In genomic region chr5:122314966-122315667, GRCm38 (mm10) we compare ENCODE assay signal across 7 mouse cellular contexts. TPM values are rescaled to one million over a fixed set of nuclear protein-coding genes. Genes with fewer than 3 reads are reported as not detected.
DNase-seq lines count a peak whose midpoint lies in the region; ATAC-seq and TF ChIP-seq lines count a peak whose summit lies in the region.

No protein-coding gene starts in this region.

- H3K79me2 ChIP-seq in MEL (ENCODE audit: control insufficient read depth, insufficient read depth, low read length, poor library complexity) (no peaks in the 10 kb centered on the region), macrophage (ENCODE audit: inconsistent target) (peaks cover 26% of the 10 kb centered on the region; the same call in 1 of the 2 replicates)

- TF ChIP-seq EP300 in MEL (IDR thresholded peaks at IDR 0.05; ENCODE audit: low read depth in 1 of 2, low read length in 2 of 2): peak in 1 of 2 experiments; percentile 29; a peak in 1 of 4 replicates

- no peaks in the 10 kb centered on the region for H3K9me3 ChIP-seq in MEL (replicated peaks; ENCODE audit: insufficient read depth, low read length)

- TF ChIP-seq RAD21 in MEL (IDR thresholded peaks at IDR 0.05; ENCODE audit: low read depth, low read length): no peak

- TF ChIP-seq CTCF in MEL (IDR thresholded peaks at IDR 0.05 in 2 of 3, conservative IDR thresholded peaks at IDR 0.05 in 1 of 3; ENCODE audit: control insufficient read depth in 1 of 3, insufficient read depth in 1 of 3, low read depth in 2 of 3, low read length in 3 of 3, poor library complexity in 1 of 3, severe bottlenecking in 1 of 3): no peak

- H3K27ac ChIP-seq in MEL (ENCODE audit: control insufficient read depth, low read depth, low read length): peak overlapping the region; percentile 37
- H3K27ac ChIP-seq in macrophage: peak overlapping the region; percentile 75

- peak; percentile 72 to 79 for ATAC-seq in hematopoietic stem cell, adult 5-6 weeks (replicated peaks in 1 of 2; ENCODE audit: insufficient read depth in 1 of 2, low FRiP score in 2 of 2, low TSS enrichment in 1 of 2, low read depth in 1 of 2, poor library complexity in 2 of 2, severe bottlenecking in 2 of 2)

- H3K36me3 ChIP-seq in MEL (ENCODE audit: control insufficient read depth in 1 of 2, insufficient read depth in 2 of 2, low read length in 2 of 2) (peaks cover 5 to 7% of the 10 kb centered on the region in 2 experiments; a peak in 3 of 4 replicates), macrophage (ENCODE audit: inconsistent target) (peaks cover 20% of the 10 kb centered on the region; the same call in 1 of the 2 replicates)

- H3K4me3 ChIP-seq in MEL (ENCODE audit: control insufficient read depth in 1 of 2, insufficient read depth in 1 of 2, low read depth in 2 of 2, low read length in 2 of 2) (no peak overlapping the region), macrophage (ENCODE audit: inconsistent target) (no peak overlapping the region)

- H3K9ac ChIP-seq in MEL (ENCODE audit: control insufficient read depth, low read depth, low read length, poor library complexity, severe bottlenecking): no peak overlapping the region

- peak; percentile 56 for DNase-seq in MEL (ENCODE audit: low read depth, low spot score)
- peak; percentile 97 for DNase-seq in brain, adult 2 months (ENCODE audit: low read depth, low spot score)
- peak; percentile 88 to 89 for DNase-seq in frontal cortex, adult 2 months (ENCODE audit: extremely low spot score in 1 of 2, low spot score in 1 of 2)
- peak; percentile 89 to 93 for DNase-seq in left cerebral cortex, adult 18-20 months (ENCODE audit: low spot score in 2 of 2)
- peak; percentile 72 to 74 for DNase-seq in spleen, postnatal 36 days (ENCODE audit: low spot score in 2 of 2)

- WGBS in macrophage (ENCODE audit: missing documents): 5% methylated on average over 20 of the region's 20 CpGs

- no peak for TF ChIP-seq POLR2A in MEL (IDR thresholded peaks at IDR 0.05; ENCODE audit: control insufficient read depth in 1 of 2, insufficient read depth in 1 of 2, low read depth in 1 of 2, low read length in 2 of 2, poor library complexity in 1 of 2)

- H3K4me1 ChIP-seq in MEL (ENCODE audit: control insufficient read depth in 1 of 2, insufficient read depth in 2 of 2, low read length in 2 of 2): peaks cover 0 to 7% of the 10 kb centered on the region in 2 experiments; a peak in 2 of 4 replicates

- no peaks in the 10 kb centered on the region for H3K27me3 ChIP-seq in MEL (ENCODE audit: control insufficient read depth in 1 of 2, insufficient read depth in 2 of 2, low read length in 2 of 2)

TF ChIP-seq in MEL, 35 proteins besides CTCF, POLR2A, EP300 and RAD21:
- TF ChIP-seq POLR2AphosphoS5 (IDR thresholded peaks at IDR 0.05; ENCODE audit: borderline replicate concordance, low read depth, low read length) (no peak), HCFC1 (IDR thresholded peaks at IDR 0.05; ENCODE audit: low read depth, low read length) (no peak), NELFE (IDR thresholded peaks at IDR 0.05; ENCODE audit: low read depth, low read length) (no peak), SIN3A (IDR thresholded peaks at IDR 0.05; ENCODE audit: low read length) (peak; percentile 26; the same call in 1 of the 2 replicates), USF2 (IDR thresholded peaks at IDR 0.05; ENCODE audit: borderline replicate concordance in 1 of 2, insufficient read depth in 1 of 2, low read depth in 1 of 2, low read length in 2 of 2) (no peak), JUND (IDR thresholded peaks at IDR 0.05; ENCODE audit: low read depth, low read length) (no peak), ELF1 (IDR thresholded peaks at IDR 0.05; ENCODE audit: low read depth, low read length) (peak; percentile 49; the same call in 1 of the 2 replicates), KAT2A (conservative IDR thresholded peaks at IDR 0.05; ENCODE audit: low read depth, low read length) (no peak)

RNA-seq across cellular contexts. Expression of gene Pptc7, which starts 31.0 kb away (rescaled TPM):
- 16.0 and 17.3 TPM in 2 replicates for total RNA-seq in MEL (2012; rRNA removed)
- polyA plus RNA-seq in MEL (2012; ENCODE audit: insufficient read depth in 1 of 2, insufficient read length in 2 of 2, low read depth in 1 of 2, low replicate concordance in 2 of 2, missing spikeins in 1 of 2) (10 to 100 TPM in 1 of 2 experiments, not detected in 1; 22.3 TPM), macrophage (2018) (12.5 to 16.0 TPM (median 14.1 TPM) in 3 replicates)
- 30.5 and 31.4 TPM in 2 replicates for polyA plus RNA-seq in frontal cortex, adult 2 months (2012; rRNA removed)
- 18.0 and 20.8 TPM in 2 replicates for total RNA-seq in hematopoietic stem cell, adult 5-6 weeks (2017)
- 10 to 100 TPM; 42.0 to 50.5 TPM for total RNA-seq in left cerebral cortex, adult 18-20 months (2021)
- 10 to 100 TPM in 9 of 26 experiments, 1 to 10 TPM in 17; 1.5 to 14.8 (median 8.4) TPM for total RNA-seq in macrophage (2018; cell fraction: chromatin; rRNA removed)
- 10 to 100 TPM; 10.6 to 20.0 (median 17.2) TPM for total RNA-seq in macrophage (2018; cell fraction: cytosol; rRNA removed)
- 10 to 100 TPM in 24 of 26 experiments, 1 to 10 TPM in 2; 7.3 to 28.9 (median 16.3) TPM for total RNA-seq in macrophage (2018; cell fraction: nucleus; rRNA removed)

RNA-seq across cellular contexts. Expression of gene Rad9b, which starts 38.9 kb away (rescaled TPM):
- total RNA-seq in MEL (2012; rRNA removed): 7.3 and 9.1 TPM in 2 replicates
- polyA plus RNA-seq in MEL (2012; ENCODE audit: insufficient read depth in 1 of 2, insufficient read length in 2 of 2, low read depth in 1 of 2, low replicate concordance in 2 of 2, missing spikeins in 1 of 2) (10 to 100 TPM in 1 of 2 experiments, not detected in 1; 11.1 TPM), macrophage (2018) (0.75 to 0.90 TPM (median 0.77 TPM) in 3 replicates)
- polyA plus RNA-seq in frontal cortex, adult 2 months (2012; rRNA removed): 8.7 and 10.8 TPM in 2 replicates
- total RNA-seq in hematopoietic stem cell, adult 5-6 weeks (2017): 14.4 and 24.3 TPM in 2 replicates
- 1 to 10 TPM; 2.5 to 4.0 TPM for total RNA-seq in left cerebral cortex, adult 18-20 months (2021)
- 10 to 100 TPM in 1 of 26 experiments, 1 to 10 TPM in 23, under 1 TPM in 1, not detected in 1; 0.74 to 11.2 (median 6.5) TPM for total RNA-seq in macrophage (2018; cell fraction: chromatin; rRNA removed)
- total RNA-seq in macrophage (2018; cell fraction: cytosol; rRNA removed): 1 to 10 TPM in 1 of 26 experiments, under 1 TPM in 25; 0.23 to 1.0 (median 0.54) TPM
- 10 to 100 TPM in 1 of 26 experiments, 1 to 10 TPM in 22, under 1 TPM in 3; 0.35 to 10.4 (median 3.7) TPM for total RNA-seq in macrophage (2018; cell fraction: nucleus; rRNA removed)

RNA-seq across cellular contexts. Expression of gene Vps29, which starts 39.1 kb away (rescaled TPM):
- 91.9 and 92.1 TPM in 2 replicates for total RNA-seq in MEL (2012; rRNA removed)
- polyA plus RNA-seq in MEL (2012; ENCODE audit: insufficient read depth in 1 of 2, insufficient read length in 2 of 2, low read depth in 1 of 2, low replicate concordance in 2 of 2, missing spikeins in 1 of 2) (100 to 1,000 TPM; 101 to 424 TPM), macrophage (2018) (234 to 353 TPM (median 252 TPM) in 3 replicates)
- polyA plus RNA-seq in frontal cortex, adult 2 months (2012; rRNA removed): 188 and 192 TPM in 2 replicates
- total RNA-seq in hematopoietic stem cell, adult 5-6 weeks (2017): 57.3 and 63.2 TPM in 2 replicates
- total RNA-seq in left cerebral cortex, adult 18-20 months (2021): 100 to 1,000 TPM; 181 to 216 TPM
- 100 to 1,000 TPM in 3 of 26 experiments, 10 to 100 TPM in 23; 47.7 to 112 (median 75.0) TPM for total RNA-seq in macrophage (2018; cell fraction: chromatin; rRNA removed)
- total RNA-seq in macrophage (2018; cell fraction: cytosol; rRNA removed): 100 to 1,000 TPM; 133 to 192 (median 154) TPM
- 100 to 1,000 TPM in 7 of 26 experiments, 10 to 100 TPM in 19; 56.8 to 130 (median 86.8) TPM for total RNA-seq in macrophage (2018; cell fraction: nucleus; rRNA removed)

RNA-seq across cellular contexts. Expression of gene Tctn1, which starts 50.9 kb away (rescaled TPM):
- 2.5 and 3.8 TPM in 2 replicates for total RNA-seq in MEL (2012; rRNA removed)
- polyA plus RNA-seq in MEL (2012; ENCODE audit: insufficient read depth in 1 of 2, insufficient read length in 2 of 2, low read depth in 1 of 2, low replicate concordance in 2 of 2, missing spikeins in 1 of 2) (1 to 10 TPM in 1 of 2 experiments, not detected in 1; 6.0 TPM), macrophage (2018) (2.9 to 4.4 TPM (median 3.9 TPM) in 3 replicates)
- 39.5 and 46.5 TPM in 2 replicates for polyA plus RNA-seq in frontal cortex, adult 2 months (2012; rRNA removed)
- 7.1 and 12.2 TPM in 2 replicates for total RNA-seq in hematopoietic stem cell, adult 5-6 weeks (2017)
- total RNA-seq in left cerebral cortex, adult 18-20 months (2021): 10 to 100 TPM; 10.3 to 14.6 TPM
- 10 to 100 TPM in 23 of 26 experiments, 1 to 10 TPM in 3; 4.6 to 48.1 (median 31.1) TPM for total RNA-seq in macrophage (2018; cell fraction: chromatin; rRNA removed)
- total RNA-seq in macrophage (2018; cell fraction: cytosol; rRNA removed): 1 to 10 TPM; 1.7 to 7.0 (median 3.1) TPM
- total RNA-seq in macrophage (2018; cell fraction: nucleus; rRNA removed): 10 to 100 TPM in 22 of 26 experiments, 1 to 10 TPM in 4; 6.9 to 42.0 (median 23.9) TPM

RNA-seq across cellular contexts. Expression of gene Gpn3, which starts 56.6 kb away (rescaled TPM):
- 81.1 and 85.6 TPM in 2 replicates for total RNA-seq in MEL (2012; rRNA removed)
- 10 to 100 TPM in 1 of 2 experiments, not detected in 1; 89.9 TPM for polyA plus RNA-seq in MEL (2012; ENCODE audit: insufficient read depth in 1 of 2, insufficient read length in 2 of 2, low read depth in 1 of 2, low replicate concordance in 2 of 2, missing spikeins in 1 of 2)
- 30.4 and 33.0 TPM in 2 replicates for polyA plus RNA-seq in frontal cortex, adult 2 months (2012; rRNA removed)
- total RNA-seq in hematopoietic stem cell, adult 5-6 weeks (2017): 36.6 and 50.0 TPM in 2 replicates
- total RNA-seq in left cerebral cortex, adult 18-20 months (2021): 10 to 100 TPM; 24.9 to 27.6 TPM
- total RNA-seq in macrophage (2018; cell fraction: chromatin; rRNA removed): 10 to 100 TPM in 15 of 26 experiments, 1 to 10 TPM in 11; 2.5 to 24.2 (median 10.4) TPM
- 10 to 100 TPM in 21 of 26 experiments, 1 to 10 TPM in 5; 8.3 to 17.8 (median 12.5) TPM for total RNA-seq in macrophage (2018; cell fraction: cytosol; rRNA removed)
- total RNA-seq in macrophage (2018; cell fraction: nucleus; rRNA removed): 10 to 100 TPM in 10 of 26 experiments, 1 to 10 TPM in 16; 3.8 to 23.8 (median 8.4) TPM
- 16.3 to 20.4 TPM (median 16.8 TPM) in 3 replicates for polyA plus RNA-seq in macrophage (2018)
